Mouse (Mus musculus) liver, adult 2 months (tissue): ENCODE measurements around the gene Rplp2. TPM values are rescaled to one million over a fixed set of nuclear protein-coding genes. Genes with fewer than 3 reads are reported as not detected.
A peak's percentile ranks its signal among the peaks of the same experiment; 100 is the strongest.

ENCODE experiments used
- DNase-seq: peaks from one replicate; pipeline ENCODE4 v3.0.0-alpha.2; 2011; ENCODE audit warnings: low read depth, low spot score; ENCODE audit errors: extremely low read depth
- H3K27ac ChIP-seq: fragments of 200-500 bp; replicated peaks from 2 replicates; pipeline ENCODE4 v1.5.1; 2012; ENCODE audit warnings: low read depth, mild to moderate bottlenecking, control low read depth, inconsistent platforms, low read length; ENCODE audit not compliant: insufficient read depth
- H3K27me3 ChIP-seq: fragments of 200-500 bp; 2 replicates; pipeline ENCODE4 v1.6.1; 2012; ENCODE audit warnings: mild to moderate bottlenecking, moderate library complexity, low read length, inconsistent platforms; ENCODE audit not compliant: control insufficient read depth, insufficient read depth
- H3K36me3 ChIP-seq: fragments of 200-500 bp; 2 replicates; pipeline ENCODE4 v1.6.1; 2012; ENCODE audit warnings: low read length, inconsistent platforms; ENCODE audit not compliant: control insufficient read depth, insufficient read depth
- H3K4me1 ChIP-seq: fragments of 200-500 bp; 2 replicates; pipeline ENCODE4 v1.6.1; 2011; ENCODE audit warnings: low read length; ENCODE audit not compliant: control insufficient read depth, insufficient read depth
- H3K4me3 ChIP-seq: fragments of 200-500 bp; 2 replicates; pipeline ENCODE4 v1.5.1; 2011; ENCODE audit warnings: low read depth, mild to moderate bottlenecking, control low read depth, low read length, moderate library complexity; ENCODE audit not compliant: insufficient read depth
- H3K79me2 ChIP-seq: fragments of 200-500 bp; 2 replicates; pipeline ENCODE4 v1.6.1; 2012; ENCODE audit warnings: inconsistent platforms, mild to moderate bottlenecking, low read length, moderate library complexity; ENCODE audit not compliant: control insufficient read depth, insufficient read depth
- H3K9ac ChIP-seq: fragments of 200-500 bp; 2 replicates; pipeline ENCODE4 v1.6.1; 2012; ENCODE audit warnings: low read depth, mild to moderate bottlenecking, control low read depth, inconsistent platforms, low read length
- CTCF ChIP-seq: fragments of 200-500 bp; IDR thresholded peaks from 2 replicates; pipeline ENCODE4 v1.5.1; 2011; ENCODE audit warnings: low read depth, low read length, control low read depth
- POLR2A ChIP-seq: fragments of 200-500 bp; IDR thresholded peaks from 2 replicates; pipeline ENCODE4 v1.6.1; 2011; ENCODE audit warnings: low read length, control low read depth; ENCODE audit not compliant: insufficient read depth; ENCODE audit errors: extremely low read depth
- WGBS: fragments of 180-500 bp; shearing (Covaris S2); methylation state at CpG from one replicate; pipeline ENCODE4 v1.1.7; 2018; 5-methylcytosine and 5-hydroxymethylcytosine counted together
- polyA plus RNA-seq: library from polyadenylated mRNA; depleted of rRNA; stranded (reverse); fragments of >200 nt; gene quantifications from 2 replicates; pipeline ENCODE4 v1.2.3, GENCODE M21; 2012
- total RNA-seq: library from RNA; depleted of rRNA; stranded (reverse); fragments of >200 nt; gene quantifications from 2 replicates; pipeline ENCODE4 v1.2.3, GENCODE M21; 2014

Rplp2 gene
- total and polyA plus RNA-seq, 2 experiments: 255 to 286 TPM

GRCm38 (mm10) chr7:141474160-141474559 lies 27.0 kb downstream of the Rplp2 start:
- peaks cover 25% of the 10 kb centered on the region for H3K4me1 ChIP-seq
- peak overlapping the region; percentile 80 for H3K9ac ChIP-seq
- DNase-seq: no peak
- TF ChIP-seq POLR2A (no peak), CTCF (no peak)
- H3K4me3 ChIP-seq: peak overlapping the region; percentile 83
- 6% methylated on average over 5 of the region's 5 CpGs for WGBS
- H3K36me3 ChIP-seq: peaks cover 8% of the 10 kb centered on the region; the same call in 1 of the 2 replicates
- H3K27me3 ChIP-seq: no peaks in the 10 kb centered on the region
- H3K27ac ChIP-seq: no peak overlapping the region
- H3K79me2 ChIP-seq: peaks cover 27% of the 10 kb centered on the region; the same call in 1 of the 2 replicates

- Histone ChIP-seq H3K27me3 (no peaks in the 10 kb centered on the region), H3K27ac (peak within 1 kb of the TSS; percentile 92), H3K36me3 (peaks cover 8% of the 10 kb centered on the region; the same call in 1 of the 2 replicates), H3K4me3 (peak within 1 kb of the TSS; percentile 83), H3K4me1 (peaks cover 21% of the 10 kb centered on the region), H3K79me2 (peaks cover 23% of the 10 kb centered on the region; the same call in 1 of the 2 replicates), H3K9ac (peak within 1 kb of the TSS; percentile 92)
- TF ChIP-seq POLR2A (peak; percentile 89), CTCF (0 out of 2 replicates have a peak, but pooled peaks have one; percentile 15)
- WGBS: under 1% methylated on average over 83 of the region's 87 CpGs
- DNase-seq: peak; percentile 72
Observed at GRCm38 (mm10) chr7:141475011-141475804, 28.0 kb downstream of the Rplp2 start, which contains the start of the genes Polr2l and Tspan4. TSS of gene Polr2l (minus strand) at chr7:141475132. TSS of gene Tspan4 (plus strand) at chr7:141475240.

- Histone ChIP-seq H3K27me3 (no peaks in the 10 kb centered on the region), H3K27ac (peak overlapping the region; percentile 92), H3K36me3 (peaks cover 6% of the 10 kb centered on the region; the same call in 1 of the 2 replicates), H3K9ac (peak overlapping the region; percentile 92), H3K4me3 (peak overlapping the region; percentile 83), H3K79me2 (peaks cover 21% of the 10 kb centered on the region; the same call in 1 of the 2 replicates), H3K4me1 (peaks cover 22% of the 10 kb centered on the region)
- WGBS: under 1% methylated on average over 12 of the region's 12 CpGs
- no peak for TF ChIP-seq POLR2A
- peak; percentile 45 for DNase-seq
Observed at GRCm38 (mm10) chr7:141475805-141476158, 28.6 kb downstream of the Rplp2 start.

GRCm38 (mm10) chr7:141476226-141476980 lies 29.2 kb downstream of the Rplp2 start:
- peak overlapping the region; percentile 92 for H3K9ac ChIP-seq
- peak; percentile 91 for DNase-seq
- H3K27me3 ChIP-seq: no peaks in the 10 kb centered on the region
- H3K36me3 ChIP-seq: peaks cover 4% of the 10 kb centered on the region; the same call in 1 of the 2 replicates
- peaks cover 28% of the 10 kb centered on the region for H3K4me1 ChIP-seq
- peaks cover 26% of the 10 kb centered on the region; the same call in 1 of the 2 replicates for H3K79me2 ChIP-seq
- peak overlapping the region; percentile 92 for H3K27ac ChIP-seq
- WGBS: 0% methylated on average over 17 of the region's 17 CpGs
- TF ChIP-seq POLR2A: peak; percentile 62
- TF ChIP-seq CTCF: peak; percentile 24; the same call in 1 of the 2 replicates
- H3K4me3 ChIP-seq: peak overlapping the region; percentile 83

DNA sequence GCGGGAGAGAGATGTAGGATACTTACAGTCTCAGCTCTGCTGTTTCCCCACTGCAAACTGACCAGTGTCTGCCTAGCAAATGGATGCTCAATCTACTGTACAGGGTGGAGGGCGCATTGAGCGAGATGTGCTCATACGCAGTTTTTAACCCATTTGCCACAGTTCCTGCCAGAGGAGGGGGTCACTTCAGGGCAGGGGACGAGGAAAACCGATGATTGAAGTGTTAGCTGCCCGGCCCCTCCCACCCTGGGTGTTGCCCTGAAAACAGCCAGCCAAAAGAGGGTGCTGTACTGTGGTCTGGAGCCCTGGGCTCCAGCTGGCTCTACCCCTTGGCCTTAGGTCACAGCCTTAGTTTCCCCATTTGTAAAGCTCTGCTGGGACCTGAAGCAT lies 29.8 kb downstream of the Rplp2 start:
- peak overlapping the region; percentile 39 for H3K9ac ChIP-seq
- no peak for TF ChIP-seq CTCF
- no peak for TF ChIP-seq POLR2A
- under 1% methylated on average over 7 of the region's 7 CpGs for WGBS
- H3K27me3 ChIP-seq: no peaks in the 10 kb centered on the region
- H3K4me3 ChIP-seq: peak overlapping the region; percentile 83
- no peak for DNase-seq
- H3K79me2 ChIP-seq: peaks cover 30% of the 10 kb centered on the region
- peak overlapping the region; percentile 92 for H3K27ac ChIP-seq
- H3K4me1 ChIP-seq: peaks cover 31% of the 10 kb centered on the region
- H3K36me3 ChIP-seq: peaks cover 3% of the 10 kb centered on the region; the same call in 1 of the 2 replicates
